Mouse (Mus musculus) fat pad, adult 2 months (tissue): ENCODE results near the gene Olfr971.
"Not testable (repeated sequence)": the region's sequence is repeated elsewhere in the genome, so short reads cannot be mapped to it uniquely, and the experiment has no call there.

Source experiments
- DNase-seq: peaks from one replicate; pipeline ENCODE4 v3.0.0-alpha.2; 2011; ENCODE audit warnings: low read depth, low spot score; ENCODE audit errors: extremely low read depth

Gene Olfr971

GRCm38 (mm10) chr9:39836576-39836975 is at the start of gene Olfr971:
TSS of gene Olfr971 (plus strand) at chr9:39836876.
- DNase-seq = not testable (repeated sequence)

DNA sequence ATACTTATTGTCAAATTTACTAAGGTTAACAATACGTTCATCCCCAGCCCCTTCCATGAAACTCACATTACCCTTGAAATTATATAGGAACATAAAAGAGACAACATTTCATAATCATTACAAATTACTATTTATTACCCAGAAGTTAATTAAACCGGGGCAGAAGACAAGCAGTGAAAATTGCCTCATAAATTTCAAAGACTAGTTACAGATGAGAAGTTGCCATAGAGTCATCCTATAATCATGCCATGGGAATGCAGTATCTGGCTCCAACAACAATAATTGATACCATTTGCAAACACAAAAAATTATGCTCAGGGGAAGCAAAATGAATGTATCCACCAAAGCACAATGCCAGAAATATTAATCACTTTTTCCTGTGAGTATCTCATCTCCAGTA is 46.1 kb upstream of the Olfr971 start, which contains the start of gene Olfr969:
Gene Olfr969 (plus strand): TSS at position 388 of the 400 bp plus-strand sequence.
- DNase-seq = no peak

GRCm38 (mm10) chr9:39808560-39808959 is 28.1 kb upstream of the Olfr971 start, which contains the start of gene Olfr970:
TSS of gene Olfr970 (plus strand) at chr9:39808860.
- no peak for DNase-seq

GRCm38 (mm10) chr9:39866122-39866521 is 29.4 kb downstream of the Olfr971 start, which contains the start of gene Olfr972:
TSS of gene Olfr972 (plus strand) at chr9:39866422.
- no peak for DNase-seq

DNA sequence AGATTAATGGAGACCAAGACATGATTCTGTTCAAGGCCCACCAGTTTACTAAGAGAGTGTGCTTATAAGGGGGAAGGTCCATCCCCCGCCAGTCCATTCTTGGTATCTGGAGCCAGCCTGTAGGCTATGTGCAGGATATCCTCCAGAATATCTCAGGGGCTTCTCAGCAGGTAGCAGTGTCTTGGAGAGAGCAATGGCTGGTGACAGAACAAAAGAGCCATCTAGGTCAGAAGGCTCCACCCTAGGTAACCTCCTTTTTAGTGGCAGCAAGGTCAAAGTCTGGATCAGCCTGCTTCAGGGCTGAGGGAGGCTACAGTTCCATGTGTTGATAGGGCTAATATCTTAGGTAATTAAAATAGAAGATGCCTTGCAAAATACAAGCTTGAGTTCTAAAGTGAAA is 35.3 kb downstream of the Olfr971 start:
- DNase-seq = not testable (repeated sequence)

DNA sequence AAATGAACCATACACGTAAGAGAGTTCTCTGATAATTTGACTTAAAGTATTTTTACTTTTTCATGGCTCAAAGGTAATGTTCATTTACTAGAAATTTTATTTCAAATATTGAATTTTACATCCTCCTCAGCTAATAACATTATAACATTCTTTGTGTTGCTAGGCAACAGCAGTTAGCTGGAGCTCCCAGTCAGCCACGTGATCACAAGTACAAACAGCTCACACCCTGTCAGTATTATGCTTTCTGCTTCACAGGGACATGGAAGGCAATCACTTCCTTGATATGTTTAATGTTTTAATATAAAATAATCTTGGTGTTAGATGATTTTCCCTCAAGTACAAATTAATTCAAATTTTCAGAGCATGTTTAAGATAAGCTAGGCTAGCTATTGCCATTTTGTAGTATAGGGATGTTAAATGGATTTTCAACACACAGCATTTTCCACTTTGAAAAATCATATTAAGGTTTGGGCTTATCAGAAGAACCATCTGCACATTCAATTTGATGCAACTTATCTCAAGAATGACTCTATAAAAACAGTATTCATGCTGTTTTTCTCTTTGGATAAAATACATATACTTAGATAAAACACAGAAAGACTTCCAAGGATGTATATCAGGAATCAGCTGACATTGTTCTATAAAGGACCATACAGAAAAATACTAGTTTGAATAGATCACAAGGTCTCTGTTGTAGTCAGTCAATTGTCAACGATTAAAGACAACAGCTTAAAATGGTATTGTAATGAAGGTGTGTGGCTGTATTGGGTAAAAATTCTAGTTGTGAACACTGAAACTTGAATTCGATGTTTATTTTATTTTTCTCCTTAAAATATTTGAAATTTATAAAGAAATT is 41.1 kb downstream of the Olfr971 start:
- not testable (repeated sequence) for DNase-seq
